Comparison of ENCODE assay signal across 8 mouse cellular contexts in the genomic region with DNA sequence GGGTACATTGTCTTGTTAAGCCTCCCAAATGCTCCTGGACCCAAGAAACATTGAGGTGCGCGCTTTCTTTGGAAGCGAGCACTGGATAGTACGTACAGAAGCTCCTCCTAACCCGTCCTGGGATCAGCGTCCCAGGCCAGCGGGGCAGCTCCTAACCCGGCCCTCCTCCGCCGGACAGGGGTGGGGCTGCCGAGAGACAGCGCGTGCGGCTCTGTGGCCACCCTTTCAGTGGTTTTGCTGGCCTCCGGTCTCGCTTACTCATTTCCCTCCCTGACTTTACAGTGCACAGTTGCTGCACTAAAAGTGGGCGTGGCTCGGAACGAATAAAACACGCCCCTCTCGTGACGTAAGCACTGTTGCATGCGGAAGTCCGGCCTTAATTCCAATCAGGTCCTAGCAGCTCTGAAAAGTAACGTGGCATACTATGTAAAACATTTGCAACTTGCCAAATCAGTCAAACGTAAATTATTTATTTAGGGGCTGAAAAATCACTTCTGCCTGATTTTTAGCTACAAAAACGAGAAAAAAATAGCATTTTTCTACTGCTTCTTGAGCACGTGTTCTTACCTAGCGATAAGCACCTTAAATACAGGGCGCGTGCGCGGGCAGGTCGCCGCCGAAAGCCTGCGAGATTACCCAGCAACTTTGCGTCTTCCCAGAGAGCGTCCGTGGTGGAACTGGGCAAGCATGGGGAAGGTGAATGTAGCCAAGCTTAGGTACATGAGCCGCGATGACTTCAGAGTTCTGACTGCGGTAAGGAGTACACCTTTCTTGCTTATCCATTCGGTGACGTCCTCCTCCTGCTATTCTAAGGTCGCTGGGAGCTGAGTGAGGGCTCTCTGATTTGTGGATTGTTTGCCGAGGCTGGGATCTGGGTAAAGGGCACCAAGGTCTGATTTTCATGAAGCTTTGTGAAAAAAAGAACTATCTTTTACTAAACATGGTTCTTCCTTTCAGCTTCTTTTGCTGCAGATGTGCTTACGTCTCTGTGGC. TPM values are rescaled to one million over a fixed set of nuclear protein-coding genes. Genes with fewer than 3 reads are reported as not detected.
DNase-seq lines count a peak whose midpoint lies in the region; ATAC-seq lines count a peak whose summit lies in the region.

A gene (plus strand): TSS at position 392 of the 993 bp plus-strand sequence.

- H3K4me1 ChIP-seq in hindbrain, embryonic 11.5 days (replicated peaks; ENCODE audit: control insufficient read depth, insufficient read depth, low read length), result no peaks in the 10 kb centered on the region

- peak within 1 kb of the TSS; percentile 50 for H3K4me3 ChIP-seq in hindbrain, embryonic 11.5 days (ENCODE audit: low read depth, low read length)

- WGBS in hindbrain, embryonic 11.5 days, result under 1% methylated on average over 48 of the region's 48 CpGs

- no peaks in the 10 kb centered on the region for H3K36me3 ChIP-seq in hindbrain, embryonic 11.5 days (ENCODE audit: control insufficient read depth, insufficient read depth, low read length)

- peak within 1 kb of the TSS; percentile 60 for H3K4me2 ChIP-seq in hindbrain, embryonic 11.5 days (replicated peaks; ENCODE audit: low read depth, low read length)

- H3K9ac ChIP-seq in hindbrain, embryonic 11.5 days (ENCODE audit: low read depth, low read length), result peak within 1 kb of the TSS; percentile 69

- peak; percentile 98 for ATAC-seq in hindbrain, embryonic 11.5 days (ENCODE audit: low FRiP score)

- H3K9me3 ChIP-seq in hindbrain, embryonic 11.5 days (ENCODE audit: control insufficient read depth, low read length), result no peaks in the 10 kb centered on the region

- DNase-seq in Muller cell, postnatal 12 days (ENCODE audit: inconsistent ontology term), result peak; percentile 97
- peak; percentile 94 for DNase-seq in cerebellum, adult 9-11 months
- DNase-seq in frontal cortex, adult 2 months (ENCODE audit: extremely low spot score in 1 of 2, low spot score in 1 of 2), result peak; percentile 92 to 96
- peak; percentile 99 for DNase-seq in hindbrain, embryonic 11.5 days (ENCODE audit: low spot score)
- DNase-seq in layer of hippocampus, postnatal 10 days (ENCODE audit: low spot score in 2 of 2), result peak; percentile 91 to 93
- DNase-seq in lung, postnatal 10 days, result peak; percentile 98
- peak; percentile 90 for DNase-seq in ovary, postnatal 36 days (ENCODE audit: low spot score)
- peak; percentile 95 for DNase-seq in thymus, postnatal 25 days

- H3K27me3 ChIP-seq in hindbrain, embryonic 11.5 days (ENCODE audit: control insufficient read depth, insufficient read depth, low read length), result no peaks in the 10 kb centered on the region

- H3K27ac ChIP-seq in hindbrain, embryonic 11.5 days (ENCODE audit: low read depth, low read length), result peak within 1 kb of the TSS; percentile 56

RNA-seq across cellular contexts. Expression of the gene that starts here (rescaled TPM):
- polyA plus RNA-seq in frontal cortex, adult 2 months (2012; rRNA removed), result 21.8 and 22.2 TPM in 2 replicates
- 33.8 and 34.1 TPM in 2 replicates for polyA plus RNA-seq in hindbrain, embryonic 11.5 days (2014; fragmentation: Nextera tagmentation; extraction: Ambion mirVana)
- 10 to 100 TPM; 19.3 to 21.0 TPM for total RNA-seq in layer of hippocampus, postnatal 10 days (2021)

Comparison
In these comparisons a context has a peak if more than half of its experiments do, and no peak if none do; other contexts are left out.
1. Peak in every context shown above with its lines: DNase-seq, ATAC-seq, H3K4me3 ChIP-seq and H3K27ac ChIP-seq.